Mouse (Mus musculus) lung, adult 2 months (tissue): ENCODE data around the gene Sin3a.

Experiments
- CTCF ChIP-seq: fragments of 200-500 bp; IDR thresholded peaks from 2 replicates; pipeline ENCODE4 v1.5.1; 2011; ENCODE audit warnings: mild to moderate bottlenecking, low read length, control low read depth; ENCODE audit not compliant: insufficient read depth
- POLR2A ChIP-seq: fragments of 200-500 bp; IDR thresholded peaks from 2 replicates; pipeline ENCODE4 v1.6.1; 2011; ENCODE audit warnings: low read depth, mild to moderate bottlenecking, control low read depth, low read length, borderline replicate concordance; ENCODE audit errors: extremely low read depth

GRCm38 (mm10) chr9:57129641-57130040, 57.8 kb downstream of the Sin3a start:
- TF ChIP-seq CTCF (no peak), POLR2A (no peak)
